Mouse (Mus musculus): ENCODE data around the gene Svep1. TPM values are rescaled to one million over a fixed set of nuclear protein-coding genes. Genes with fewer than 3 reads are reported as not detected.

The Svep1 gene
- total and polyA plus RNA-seq, 2 experiments from 2014 or later, result 0.86 to 6.4 TPM

DNA sequence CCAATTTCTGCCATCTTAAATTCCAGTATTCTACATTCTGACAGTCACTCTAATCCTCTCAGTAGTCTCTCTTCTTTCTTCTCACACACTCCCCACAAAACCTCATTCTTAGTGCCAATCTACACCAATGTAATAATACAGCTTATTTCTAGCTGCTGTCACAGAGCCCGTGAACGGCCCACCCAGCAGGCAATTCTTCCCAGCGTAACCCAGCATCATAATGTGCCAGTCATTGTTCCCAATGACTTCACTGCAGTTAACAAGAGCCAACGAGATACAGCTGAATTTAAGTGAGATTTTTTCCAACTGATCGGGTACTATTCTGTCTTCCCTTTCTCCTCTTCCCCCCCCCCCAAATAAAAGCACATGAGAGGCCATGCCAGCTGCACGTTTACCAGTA, 67.4 kb downstream of the Svep1 start:
- H3K4me3 ChIP-seq (ENCODE audit: low read depth, low read length), result no peak overlapping the region
- no peaks in the 10 kb centered on the region for H3K36me3 ChIP-seq (replicated peaks; ENCODE audit: control insufficient read depth, insufficient read depth, low read length)
- no peak overlapping the region for H3K9ac ChIP-seq (replicated peaks; ENCODE audit: low read depth, low read length)
- no peaks in the 10 kb centered on the region for H3K4me1 ChIP-seq (ENCODE audit: control insufficient read depth, insufficient read depth)
- no peaks in the 10 kb centered on the region for H3K9me3 ChIP-seq (replicated peaks; ENCODE audit: control insufficient read depth, low read length)
- ATAC-seq (ENCODE audit: insufficient read depth, low read depth) (no peak), DNase-seq (ENCODE audit: low spot score) (no peak)
- H3K27ac ChIP-seq (ENCODE audit: low read depth), result no peak overlapping the region
- 78% methylated on average over 6 of the region's 6 CpGs for WGBS
- H3K27me3 ChIP-seq (ENCODE audit: control insufficient read depth, insufficient read depth, low read length), result no peaks in the 10 kb centered on the region
- no peak for TF ChIP-seq CTCF (IDR thresholded peaks at IDR 0.05; ENCODE audit: low read depth)
- H3K4me2 ChIP-seq (ENCODE audit: low read depth, low read length), result no peak overlapping the region

DNA sequence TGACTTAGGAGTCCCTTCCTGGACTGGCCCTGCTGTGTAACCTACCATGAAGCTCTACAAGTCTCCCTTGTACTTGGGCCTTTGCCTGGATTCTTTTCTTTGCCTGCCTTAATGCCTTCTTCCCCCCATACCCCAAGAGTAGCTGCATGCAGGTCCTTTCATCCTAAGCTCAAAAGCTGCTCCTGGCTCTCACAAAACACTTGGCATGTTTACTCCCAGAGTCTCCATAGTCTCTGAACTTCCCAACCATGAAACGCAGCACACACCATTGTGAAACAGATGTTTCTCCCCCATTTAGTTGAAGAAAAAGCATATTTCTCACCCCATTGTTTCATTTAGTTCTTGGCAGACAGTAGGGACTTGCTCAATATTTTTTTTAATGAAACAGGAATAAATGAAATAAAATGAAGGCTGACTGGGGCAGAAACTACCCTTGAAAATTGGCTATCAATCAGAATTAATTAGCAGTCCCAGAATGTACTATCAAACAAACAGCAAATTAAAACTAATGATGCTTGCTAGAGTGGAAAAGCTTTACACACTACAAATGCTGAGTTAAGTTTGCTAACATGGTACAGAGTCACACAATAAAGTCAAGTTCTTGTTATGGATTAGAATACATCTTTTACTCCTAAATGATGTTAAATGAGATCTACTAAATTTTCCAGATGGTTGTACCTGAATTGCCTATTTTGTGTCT, 72.9 kb downstream of the Svep1 start:
- Histone ChIP-seq H3K4me2 (ENCODE audit: low read depth, low read length) (no peak overlapping the region), H3K4me3 (ENCODE audit: low read depth, low read length) (no peak overlapping the region), H3K36me3 (replicated peaks; ENCODE audit: control insufficient read depth, insufficient read depth, low read length) (no peaks in the 10 kb centered on the region), H3K27ac (ENCODE audit: low read depth) (no peak overlapping the region), H3K9ac (replicated peaks; ENCODE audit: low read depth, low read length) (no peak overlapping the region), H3K9me3 (replicated peaks; ENCODE audit: control insufficient read depth, low read length) (no peaks in the 10 kb centered on the region), H3K4me1 (ENCODE audit: control insufficient read depth, insufficient read depth) (no peaks in the 10 kb centered on the region), H3K27me3 (ENCODE audit: control insufficient read depth, insufficient read depth, low read length) (no peaks in the 10 kb centered on the region)
- WGBS, result 62% methylated on average over 1 of the region's 1 CpGs
- DNase-seq (ENCODE audit: low spot score) (no peak), ATAC-seq (ENCODE audit: insufficient read depth, low read depth) (no peak)
- TF ChIP-seq CTCF (IDR thresholded peaks at IDR 0.05; ENCODE audit: low read depth) (no peak), EP300 (IDR thresholded peaks at IDR 0.05; ENCODE audit: low read depth) (no peak)

GRCm38 (mm10) chr4:58129844-58130243, 76.8 kb downstream of the Svep1 start:
- no peaks in the 10 kb centered on the region for H3K4me1 ChIP-seq (ENCODE audit: control insufficient read depth, insufficient read depth)
- no peaks in the 10 kb centered on the region for H3K9me3 ChIP-seq (replicated peaks; ENCODE audit: control insufficient read depth, low read length)
- no peak overlapping the region for H3K9ac ChIP-seq (replicated peaks; ENCODE audit: low read depth, low read length)
- H3K36me3 ChIP-seq (replicated peaks; ENCODE audit: control insufficient read depth, insufficient read depth, low read length), result no peaks in the 10 kb centered on the region
- DNase-seq (ENCODE audit: low spot score), result no peak
- no peak for ATAC-seq (ENCODE audit: insufficient read depth, low read depth)
- no peak overlapping the region for H3K4me3 ChIP-seq (ENCODE audit: low read depth, low read length)
- H3K4me2 ChIP-seq (ENCODE audit: low read depth, low read length), result no peak overlapping the region
- H3K27ac ChIP-seq (ENCODE audit: low read depth), result no peak overlapping the region
- WGBS, result 83% methylated on average over 4 of the region's 4 CpGs
- H3K27me3 ChIP-seq (ENCODE audit: control insufficient read depth, insufficient read depth, low read length), result no peaks in the 10 kb centered on the region
- TF ChIP-seq EP300 (IDR thresholded peaks at IDR 0.05; ENCODE audit: low read depth), result no peak
- no peak for TF ChIP-seq CTCF (IDR thresholded peaks at IDR 0.05; ENCODE audit: low read depth)

- WGBS, result 81% methylated on average over 5 of the region's 5 CpGs
- Histone ChIP-seq H3K4me3 (ENCODE audit: low read depth, low read length) (no peak overlapping the region), H3K27ac (ENCODE audit: low read depth) (no peak overlapping the region), H3K4me2 (ENCODE audit: low read depth, low read length) (no peak overlapping the region), H3K9ac (replicated peaks; ENCODE audit: low read depth, low read length) (no peak overlapping the region), H3K4me1 (ENCODE audit: control insufficient read depth, insufficient read depth) (no peaks in the 10 kb centered on the region), H3K36me3 (replicated peaks; ENCODE audit: control insufficient read depth, insufficient read depth, low read length) (no peaks in the 10 kb centered on the region), H3K9me3 (replicated peaks; ENCODE audit: control insufficient read depth, low read length) (no peaks in the 10 kb centered on the region), H3K27me3 (ENCODE audit: control insufficient read depth, insufficient read depth, low read length) (no peaks in the 10 kb centered on the region)
- DNase-seq (ENCODE audit: low spot score) (no peak), ATAC-seq (ENCODE audit: insufficient read depth, low read depth) (no peak)
- no peak for TF ChIP-seq EP300 (IDR thresholded peaks at IDR 0.05; ENCODE audit: low read depth)
- TF ChIP-seq CTCF (IDR thresholded peaks at IDR 0.05; ENCODE audit: low read depth), result no peak
These were observed 79.6 kb downstream of the Svep1 start for GRCm38 (mm10) chr4:58127024-58127423.

DNA sequence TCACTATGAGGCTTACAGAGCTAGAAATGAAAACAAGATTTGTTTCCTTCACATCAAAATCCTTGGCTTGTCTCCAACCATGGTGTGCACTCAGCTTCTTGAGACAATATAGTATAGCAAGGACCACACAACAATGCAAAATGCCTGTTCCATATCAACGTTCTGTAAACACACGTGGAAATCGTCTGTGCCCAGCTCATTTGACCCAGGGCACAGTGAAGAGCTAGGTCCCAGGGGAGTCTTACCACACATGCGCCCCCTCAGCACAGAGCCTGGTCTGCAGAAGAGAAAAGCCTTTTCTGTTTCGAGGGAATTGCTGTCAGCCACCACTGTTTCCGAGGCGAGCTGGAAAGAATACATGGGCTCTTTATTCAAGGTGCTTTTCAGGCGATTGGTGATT, 91.2 kb downstream of the Svep1 start:
- TF ChIP-seq EP300 (IDR thresholded peaks at IDR 0.05; ENCODE audit: low read depth) (no peak), CTCF (IDR thresholded peaks at IDR 0.05; ENCODE audit: low read depth) (no peak)
- Histone ChIP-seq H3K4me2 (ENCODE audit: low read depth, low read length) (no peak overlapping the region), H3K9ac (replicated peaks; ENCODE audit: low read depth, low read length) (no peak overlapping the region), H3K27me3 (ENCODE audit: control insufficient read depth, insufficient read depth, low read length) (no peaks in the 10 kb centered on the region), H3K4me3 (ENCODE audit: low read depth, low read length) (no peak overlapping the region), H3K9me3 (replicated peaks; ENCODE audit: control insufficient read depth, low read length) (no peaks in the 10 kb centered on the region), H3K27ac (ENCODE audit: low read depth) (no peak overlapping the region), H3K4me1 (ENCODE audit: control insufficient read depth, insufficient read depth) (no peaks in the 10 kb centered on the region), H3K36me3 (replicated peaks; ENCODE audit: control insufficient read depth, insufficient read depth, low read length) (no peaks in the 10 kb centered on the region)
- DNase-seq (ENCODE audit: low spot score), result no peak
- no peak for ATAC-seq (ENCODE audit: insufficient read depth, low read depth)
- WGBS, result 75% methylated on average over 8 of the region's 8 CpGs

DNA sequence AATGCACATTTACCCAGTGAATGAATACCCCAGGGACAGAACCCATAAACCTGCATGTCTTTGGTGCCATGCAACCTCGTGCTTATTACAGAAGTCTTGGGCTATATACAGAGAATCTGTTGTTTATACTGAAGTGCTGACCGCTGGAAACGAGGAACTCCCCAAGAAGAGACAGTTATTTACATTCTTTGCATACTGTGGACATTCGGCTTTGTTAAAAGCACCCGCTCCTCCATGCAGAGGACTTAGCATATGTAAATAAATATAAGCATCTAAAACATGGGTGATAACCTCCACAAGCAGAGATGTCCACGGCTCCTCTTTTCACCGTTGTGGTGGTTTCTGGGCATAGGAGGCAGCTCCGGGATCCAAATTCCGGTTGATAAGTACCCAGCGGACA, 95.7 kb downstream of the Svep1 start:
- no peak overlapping the region for H3K4me3 ChIP-seq (ENCODE audit: low read depth, low read length)
- no peaks in the 10 kb centered on the region for H3K4me1 ChIP-seq (ENCODE audit: control insufficient read depth, insufficient read depth)
- H3K9ac ChIP-seq (replicated peaks; ENCODE audit: low read depth, low read length), result no peak overlapping the region
- H3K36me3 ChIP-seq (replicated peaks; ENCODE audit: control insufficient read depth, insufficient read depth, low read length), result no peaks in the 10 kb centered on the region
- H3K27me3 ChIP-seq (ENCODE audit: control insufficient read depth, insufficient read depth, low read length), result no peaks in the 10 kb centered on the region
- no peak for ATAC-seq (ENCODE audit: insufficient read depth, low read depth)
- H3K9me3 ChIP-seq (replicated peaks; ENCODE audit: control insufficient read depth, low read length), result no peaks in the 10 kb centered on the region
- no peak overlapping the region for H3K27ac ChIP-seq (ENCODE audit: low read depth)
- no peak overlapping the region for H3K4me2 ChIP-seq (ENCODE audit: low read depth, low read length)
- DNase-seq (ENCODE audit: low spot score), result no peak
- 79% methylated on average over 10 of the region's 10 CpGs for WGBS
- TF ChIP-seq EP300 (IDR thresholded peaks at IDR 0.05; ENCODE audit: low read depth), result no peak
- no peak for TF ChIP-seq CTCF (IDR thresholded peaks at IDR 0.05; ENCODE audit: low read depth)
